Mouse (Mus musculus) lung, postnatal 14 days (tissue): Measurements from ENCODE around the gene Nop2.

Source experiments
- DNase-seq: peaks from one replicate; pipeline ENCODE4 v3.0.0; 2021

Nop2 gene

DNA sequence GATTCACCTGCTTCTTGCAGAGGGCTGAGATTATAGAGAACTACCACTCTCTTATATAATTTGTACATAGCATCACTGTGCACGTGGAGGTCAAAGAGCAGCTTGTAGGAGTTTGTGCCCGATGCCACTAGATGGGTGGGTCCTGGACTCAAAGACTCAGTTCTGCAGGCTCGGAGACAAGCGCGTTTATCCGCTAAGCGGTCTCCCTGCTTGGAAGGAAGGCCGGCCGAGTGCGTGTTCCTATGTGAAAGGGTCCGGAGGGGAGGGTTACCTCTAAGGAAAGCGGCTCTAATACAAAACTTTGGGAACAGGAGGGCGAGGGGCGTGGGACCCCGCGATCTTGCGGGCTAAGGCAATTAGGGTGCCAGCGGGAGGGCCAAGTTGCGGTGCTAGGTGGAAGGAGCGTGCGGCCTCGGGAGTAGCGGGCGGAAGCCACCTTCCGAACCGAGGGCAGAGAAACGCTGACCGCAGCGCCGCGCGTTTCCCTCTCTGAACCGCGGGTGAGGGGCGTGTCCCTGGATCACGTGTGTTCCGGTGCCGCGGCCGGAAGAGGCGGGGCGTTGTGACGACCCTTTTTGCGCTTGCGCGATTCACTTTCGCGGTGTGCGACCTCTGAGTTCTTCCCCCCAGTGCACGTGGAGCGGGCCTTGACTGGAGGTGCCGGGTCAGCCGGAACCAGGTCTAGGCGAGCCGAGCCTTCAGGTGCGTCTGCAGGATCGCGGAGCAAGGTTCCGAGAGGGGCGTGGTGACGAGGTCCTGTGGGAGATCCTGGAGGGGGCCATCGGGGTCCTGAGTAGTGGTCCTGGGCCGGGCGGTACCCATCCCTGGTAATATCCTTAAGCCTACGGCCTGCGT, at the start of gene Nop2:
Gene Nop2, plus strand, starts transcription at position 608 of the 855 bp plus-strand sequence.
- peak; percentile 88 for DNase-seq

DNA sequence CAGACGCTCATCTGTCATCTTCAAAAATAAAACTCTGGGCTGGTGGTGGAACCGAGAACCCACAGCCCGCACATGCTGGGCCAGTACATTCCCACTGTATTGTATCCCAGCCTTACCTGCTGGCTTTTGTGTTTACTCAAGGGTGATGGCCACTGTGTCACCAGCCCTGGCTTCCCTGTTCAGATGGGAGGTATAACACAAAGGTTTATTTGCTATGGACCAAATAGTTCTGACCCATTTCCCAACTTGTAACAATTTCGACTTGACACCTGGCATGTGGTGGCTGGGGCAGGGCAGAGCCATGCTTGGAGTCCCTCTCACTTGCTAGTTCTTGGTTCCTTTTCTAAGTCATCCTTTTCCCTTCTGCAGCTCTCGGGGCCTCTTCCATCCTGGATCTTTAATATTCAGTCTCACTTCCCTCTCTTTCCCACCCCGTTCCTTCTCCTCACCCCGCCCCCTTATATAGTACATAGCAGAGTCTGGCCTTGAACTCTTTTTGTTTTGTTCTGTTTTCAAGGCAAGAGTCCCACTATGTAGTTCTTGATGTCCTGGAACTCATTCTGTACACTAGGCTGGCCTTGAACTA, 48.8 kb upstream of the Nop2 start:
- no peak for DNase-seq

DNA sequence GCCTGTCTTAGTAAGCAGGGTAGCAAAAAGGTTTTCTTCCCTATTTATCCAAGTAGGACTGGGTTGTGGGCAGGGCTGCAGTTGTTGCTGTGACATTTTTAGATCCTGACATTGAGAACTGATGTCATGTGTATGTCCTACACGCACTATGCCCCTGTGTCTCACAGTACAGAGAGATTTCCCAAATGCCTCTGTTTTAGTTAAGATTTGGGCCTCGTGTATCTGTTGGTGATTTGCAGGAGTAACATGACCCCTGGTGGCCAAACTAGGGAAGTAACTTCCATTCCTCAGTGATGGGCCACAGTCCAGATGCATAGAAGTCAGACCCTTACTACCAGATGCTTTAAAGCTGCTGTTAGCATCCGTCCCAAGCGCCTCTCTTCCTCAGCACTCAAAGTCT, 47.3 kb upstream of the Nop2 start:
- DNase-seq, result peak; percentile 67

DNA sequence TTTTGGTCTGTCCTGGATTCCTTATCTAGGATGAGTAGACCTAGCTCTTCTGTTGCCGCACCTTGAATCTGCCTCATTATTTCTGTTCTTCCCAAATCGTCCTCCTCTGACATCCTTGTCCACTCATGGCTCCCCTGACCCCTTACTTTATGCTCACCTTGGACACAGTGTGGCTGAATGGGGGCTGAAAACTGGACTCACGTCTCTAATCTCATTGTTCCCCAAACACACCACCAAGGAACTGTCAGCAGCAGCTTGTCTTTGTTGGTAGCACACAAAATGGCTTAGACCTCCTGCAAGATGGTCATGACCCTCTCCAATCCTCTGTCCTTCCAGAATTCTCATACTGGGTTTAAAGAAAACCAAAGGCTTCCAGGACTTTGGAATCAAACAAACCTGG, 43.8 kb upstream of the Nop2 start:
- DNase-seq, result no peak

DNA sequence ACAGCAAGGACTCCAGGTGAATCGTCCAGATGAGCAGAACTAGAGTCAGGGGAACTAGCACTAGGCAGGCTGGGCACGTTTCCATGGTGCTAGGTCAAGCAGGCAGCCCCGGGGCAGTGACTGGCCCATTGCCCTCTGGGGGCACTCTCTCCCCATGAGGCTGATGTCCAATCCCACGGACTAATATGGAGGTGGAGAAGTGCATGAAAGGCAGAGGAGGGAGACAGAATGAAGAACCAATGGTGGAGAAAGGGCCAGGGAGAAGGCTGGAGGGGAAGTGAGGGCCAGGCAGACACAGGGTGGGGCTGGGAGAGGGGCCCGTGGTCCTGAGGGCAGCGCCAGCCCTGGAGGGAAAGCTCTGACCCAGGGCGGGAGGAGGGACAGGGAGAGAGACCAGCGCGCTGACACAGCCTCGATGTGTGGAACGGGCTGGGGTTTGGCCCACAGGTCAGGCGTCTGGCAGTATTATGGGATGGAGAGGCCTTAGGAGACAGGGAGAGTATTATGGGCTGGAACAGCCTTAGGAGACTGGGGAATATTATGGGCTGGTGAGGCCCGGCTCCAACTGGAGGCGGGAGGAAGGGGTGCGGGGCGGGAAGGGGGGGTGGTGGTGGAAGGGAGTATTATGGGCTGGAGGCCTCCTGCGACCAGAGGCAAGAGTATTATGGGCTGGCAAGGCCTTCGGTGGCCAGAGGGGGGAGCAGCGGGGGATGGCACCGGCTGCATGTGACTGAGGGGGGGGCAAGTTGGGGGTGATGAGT, 43.0 kb upstream of the Nop2 start:
- peak; percentile 76 for DNase-seq

DNA sequence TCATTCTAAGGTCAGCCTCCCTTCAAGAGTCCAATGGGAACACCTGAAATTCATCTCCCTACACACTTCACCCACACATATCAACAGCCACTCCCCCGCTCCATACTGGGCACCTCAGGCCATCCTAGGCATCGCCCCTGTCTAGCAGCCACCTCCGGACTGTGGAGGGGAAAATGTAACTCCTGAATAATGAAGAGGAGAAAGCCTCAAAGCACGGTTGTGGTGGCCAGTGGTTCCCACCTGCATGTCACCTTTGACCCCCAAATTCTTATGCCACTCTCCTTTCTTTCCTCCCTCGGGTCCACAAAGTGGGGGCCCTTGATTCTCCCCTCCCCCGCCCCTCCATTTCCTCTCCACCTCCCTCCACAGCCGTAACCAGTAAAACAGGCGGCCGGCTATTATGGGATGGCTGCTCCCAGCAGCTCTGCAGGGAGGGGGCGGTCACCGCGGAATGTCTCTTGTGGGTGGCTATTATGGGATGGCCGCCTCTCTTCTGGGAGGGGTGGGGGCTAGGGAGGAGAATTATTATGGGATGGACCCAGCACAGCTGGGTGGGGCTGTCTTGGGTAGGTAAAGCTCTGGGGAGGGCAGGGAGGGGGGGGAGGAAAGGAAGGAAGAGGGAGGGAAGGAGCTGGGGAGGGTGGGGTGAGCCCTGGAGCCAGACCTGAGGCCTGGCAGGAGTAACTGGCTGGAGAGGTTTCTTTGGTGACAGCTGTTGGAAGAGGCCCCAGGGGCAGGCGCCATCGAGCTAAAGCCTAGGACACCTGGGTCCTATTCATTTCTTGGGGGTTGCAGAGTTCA, 42.0 kb upstream of the Nop2 start:
- peak; percentile 80 for DNase-seq

DNA sequence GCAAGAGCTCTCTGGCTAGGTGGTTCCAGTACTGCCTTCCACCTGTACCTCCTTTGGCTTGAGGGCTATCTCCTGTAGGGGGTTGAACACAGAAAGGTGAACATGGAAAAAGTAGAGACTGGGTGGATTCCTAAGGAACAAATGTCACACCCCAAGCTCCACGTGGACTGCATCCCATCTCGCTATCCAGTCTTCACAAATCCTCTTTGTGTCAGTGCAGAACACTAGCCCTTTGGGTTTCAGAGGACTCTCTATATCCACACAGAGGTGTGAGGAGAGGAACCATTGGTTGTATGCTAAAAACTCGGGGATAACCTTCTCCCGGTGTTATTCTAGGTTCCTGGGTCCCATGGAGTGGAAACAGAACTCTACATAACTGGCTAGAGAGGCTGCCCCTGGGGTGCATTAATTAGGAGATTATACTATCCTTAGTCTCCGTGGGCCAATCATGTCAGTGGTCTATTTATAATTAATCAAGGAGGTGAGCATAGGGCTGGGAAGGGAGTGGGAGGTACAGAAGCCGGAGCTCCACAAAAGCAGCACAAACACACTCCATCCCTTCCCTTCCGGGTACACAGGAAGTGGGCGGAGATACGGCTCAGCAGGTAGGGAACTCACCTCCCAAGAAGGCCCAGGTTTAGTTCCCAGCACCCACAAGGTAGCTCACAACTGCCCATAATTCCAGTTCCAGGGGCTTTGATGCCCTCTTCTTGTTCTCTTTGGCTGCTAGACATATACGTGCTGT, 41.2 kb upstream of the Nop2 start:
- DNase-seq, result no peak

DNA sequence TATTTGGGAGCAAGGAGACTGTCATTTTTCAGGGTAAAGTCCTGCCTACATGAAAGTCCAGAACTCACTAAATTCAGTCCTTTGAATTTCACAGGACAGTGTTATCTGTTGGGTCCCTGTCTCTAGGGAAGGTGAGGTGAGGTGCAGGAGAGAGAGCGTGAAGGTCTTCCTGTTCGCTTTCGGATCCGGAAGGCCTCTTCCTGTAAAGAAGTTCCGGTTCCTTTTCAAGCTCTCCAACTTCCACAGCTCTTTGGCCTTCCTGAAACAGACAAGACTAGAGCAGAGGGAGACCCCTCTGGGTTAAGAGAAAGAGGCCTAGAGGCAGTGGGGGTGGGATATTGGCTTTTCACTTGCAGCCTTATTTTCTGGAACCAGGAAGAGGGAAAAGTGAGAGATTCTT, 39.3 kb upstream of the Nop2 start:
- no peak for DNase-seq

DNA sequence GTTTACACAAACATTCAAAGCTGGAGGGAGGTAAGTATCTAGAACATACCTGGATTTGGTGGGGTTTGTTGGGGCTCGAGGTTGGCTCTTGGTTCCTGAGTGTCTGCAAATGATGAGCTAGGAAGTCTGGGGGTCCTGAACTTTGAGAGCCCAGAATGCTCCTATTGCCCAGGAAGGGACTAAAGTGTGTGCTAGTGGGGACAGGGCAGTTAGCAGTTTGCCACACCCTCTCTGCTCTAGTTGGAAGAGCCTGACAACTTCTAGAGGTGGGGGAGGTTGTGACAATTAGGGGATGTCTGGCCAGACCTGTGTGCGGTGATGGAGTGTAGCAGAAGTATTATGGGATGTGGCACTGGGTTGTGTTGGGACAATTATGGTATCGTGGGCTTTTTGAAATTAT, 36.9 kb upstream of the Nop2 start:
- no peak for DNase-seq

DNA sequence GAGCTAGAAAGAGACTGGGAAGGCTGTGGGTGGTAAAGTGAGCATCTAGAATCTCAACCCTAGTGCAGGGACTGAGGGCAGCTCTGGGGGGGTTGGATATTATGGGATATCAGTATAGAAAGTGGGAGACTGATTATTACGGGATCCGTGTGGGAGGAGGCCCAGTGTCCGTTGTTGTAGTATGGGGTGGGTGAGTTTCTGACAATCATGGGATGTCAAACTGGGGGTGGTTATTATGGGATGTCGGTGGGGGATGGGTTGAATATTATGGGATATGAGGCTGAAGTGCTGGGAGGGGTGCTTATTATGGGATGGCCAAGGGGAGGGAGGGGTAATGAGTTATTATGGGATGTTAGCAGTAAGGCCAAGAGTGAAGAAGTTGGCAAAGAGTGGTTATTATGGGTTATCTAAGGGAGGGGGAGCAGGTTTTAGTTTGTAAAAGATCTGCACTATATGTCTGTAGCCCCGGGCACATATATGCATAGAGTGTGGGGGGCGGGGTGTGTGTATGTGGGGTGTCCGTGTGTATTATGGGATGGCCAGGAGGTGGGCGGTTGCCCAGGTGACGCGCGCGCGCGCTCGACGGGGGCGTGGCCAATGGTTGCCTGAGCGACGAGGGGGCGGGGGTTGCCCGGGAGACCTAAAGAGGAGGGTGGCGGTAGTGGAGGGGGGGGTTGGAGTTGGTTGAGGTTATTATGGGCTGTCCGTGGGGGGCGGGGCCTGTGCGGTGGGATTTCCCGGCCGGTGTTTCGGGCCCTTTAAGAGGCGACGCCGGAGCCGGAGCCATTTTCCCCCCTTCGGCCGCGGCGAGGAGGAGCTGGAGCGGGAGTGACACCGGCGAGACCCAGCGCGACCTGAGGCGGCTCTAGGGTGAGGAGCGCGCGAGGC, 36.1 kb upstream of the Nop2 start, which contains the start of gene Chd4:
Gene Chd4, plus strand, starts transcription at position 591 of the 888 bp plus-strand sequence.
- DNase-seq, result peak; percentile 95

DNA sequence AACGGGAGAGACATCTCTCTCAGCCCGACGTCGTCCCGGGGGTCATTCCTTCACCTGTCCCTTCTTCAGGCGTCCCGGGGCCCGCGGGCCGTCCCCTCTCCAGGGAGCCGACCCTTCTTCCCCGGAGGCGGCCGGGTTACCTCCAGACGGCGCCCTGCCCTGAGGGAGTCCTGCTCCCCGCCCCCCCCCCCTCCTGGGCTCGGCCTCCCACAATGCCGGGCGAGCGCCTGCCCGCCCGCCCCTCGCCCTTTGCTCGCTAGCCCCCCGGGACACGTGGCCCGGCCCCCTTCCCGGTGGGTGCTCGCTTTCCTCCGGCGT, 35.5 kb upstream of the Nop2 start:
- no peak for DNase-seq

DNA sequence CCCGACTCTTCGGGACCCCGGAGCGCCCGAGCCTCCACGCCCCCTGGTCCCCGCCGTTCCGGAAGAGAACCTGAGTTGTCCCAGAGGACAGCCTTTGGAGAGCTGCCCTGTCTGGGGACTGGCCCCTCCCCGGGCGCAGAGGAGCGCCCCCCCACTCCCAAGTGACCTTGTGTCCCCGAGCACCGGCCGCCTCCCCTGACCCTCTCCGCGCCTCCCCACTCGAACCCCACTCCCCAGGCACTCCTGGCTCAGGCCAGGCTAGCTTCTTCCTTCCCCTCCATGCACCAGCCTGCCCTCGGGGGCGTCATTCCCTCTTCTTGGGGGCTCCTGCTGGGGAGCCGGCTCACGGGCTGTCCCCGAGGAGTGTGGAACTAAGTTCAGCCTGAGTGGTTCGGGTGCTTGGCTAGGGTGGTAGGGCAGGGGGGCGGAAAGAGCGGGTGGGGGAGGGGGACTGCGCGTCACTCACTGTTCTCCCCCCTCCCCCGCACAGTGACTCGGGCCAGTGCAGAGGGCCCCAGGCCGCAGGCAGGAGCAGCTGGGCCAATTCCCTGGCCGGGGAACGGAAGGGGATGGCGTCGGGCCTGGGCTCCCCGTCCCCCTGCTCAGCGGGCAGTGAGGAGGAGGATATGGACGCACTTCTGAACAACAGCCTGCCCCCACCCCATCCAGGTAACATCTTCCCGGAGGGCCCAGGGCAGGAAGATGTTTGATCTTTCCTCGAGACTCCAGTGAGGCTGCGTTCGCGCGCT, 34.9 kb upstream of the Nop2 start:
- peak; percentile 68 for DNase-seq

DNA sequence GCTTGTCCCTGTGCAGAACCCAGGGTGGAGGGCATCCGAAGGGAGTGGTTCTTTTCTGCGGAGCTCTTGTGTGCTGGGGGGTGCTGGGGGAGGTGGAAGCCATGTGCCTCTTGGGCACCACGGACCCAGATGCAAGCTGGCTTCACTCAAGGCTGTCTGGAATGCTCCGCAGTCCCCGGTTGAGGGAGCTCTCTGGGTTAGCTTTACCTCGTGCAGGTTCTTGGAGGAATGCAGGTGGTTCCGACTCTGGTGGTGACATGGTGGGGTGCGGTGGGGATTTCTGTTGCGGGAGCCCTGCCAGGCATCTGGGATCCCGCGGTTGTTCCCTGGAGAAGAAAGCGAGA, 34.4 kb upstream of the Nop2 start:
- DNase-seq, result peak; percentile 30

DNA sequence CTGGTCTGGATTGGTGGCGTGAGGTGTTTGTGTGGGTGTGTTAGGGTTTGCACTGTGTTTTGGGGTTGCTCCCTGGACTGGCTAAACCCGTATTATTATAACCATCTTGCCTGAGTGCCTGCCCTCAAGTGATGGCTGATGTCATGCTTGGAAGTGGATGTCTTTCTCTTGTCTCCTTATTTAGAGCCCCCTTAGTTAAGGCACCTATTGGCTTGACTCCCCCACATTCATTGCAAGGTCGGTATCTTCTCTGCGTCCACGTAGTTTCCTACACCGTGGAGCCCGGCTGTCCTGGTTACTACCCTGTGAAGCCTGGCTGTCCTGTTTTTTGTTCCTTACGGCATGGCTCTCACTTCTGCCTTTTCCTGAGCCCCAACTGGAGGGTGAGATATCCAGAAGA, 33.8 kb upstream of the Nop2 start:
- no peak for DNase-seq

DNA sequence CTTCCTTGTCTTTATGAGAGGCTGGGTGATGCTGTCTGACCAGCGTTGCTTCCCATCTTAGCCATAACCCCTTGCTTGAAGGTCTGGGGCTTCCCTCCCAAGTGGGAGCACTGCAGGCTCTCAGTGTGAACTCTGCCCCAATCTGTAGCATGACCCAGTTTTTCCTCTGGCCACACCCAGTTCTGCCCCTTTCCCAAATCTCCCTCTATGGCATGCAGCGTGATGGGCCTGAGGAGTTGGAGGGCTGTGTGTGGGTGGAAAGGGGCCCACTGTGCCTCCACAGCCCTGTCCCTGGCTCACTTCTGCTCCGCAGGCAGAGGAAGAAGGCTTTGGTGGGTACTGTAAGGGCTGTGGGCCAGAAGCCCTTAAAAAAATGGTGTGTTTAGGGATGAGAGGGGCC, 33.2 kb upstream of the Nop2 start:
- DNase-seq, result no peak

DNA sequence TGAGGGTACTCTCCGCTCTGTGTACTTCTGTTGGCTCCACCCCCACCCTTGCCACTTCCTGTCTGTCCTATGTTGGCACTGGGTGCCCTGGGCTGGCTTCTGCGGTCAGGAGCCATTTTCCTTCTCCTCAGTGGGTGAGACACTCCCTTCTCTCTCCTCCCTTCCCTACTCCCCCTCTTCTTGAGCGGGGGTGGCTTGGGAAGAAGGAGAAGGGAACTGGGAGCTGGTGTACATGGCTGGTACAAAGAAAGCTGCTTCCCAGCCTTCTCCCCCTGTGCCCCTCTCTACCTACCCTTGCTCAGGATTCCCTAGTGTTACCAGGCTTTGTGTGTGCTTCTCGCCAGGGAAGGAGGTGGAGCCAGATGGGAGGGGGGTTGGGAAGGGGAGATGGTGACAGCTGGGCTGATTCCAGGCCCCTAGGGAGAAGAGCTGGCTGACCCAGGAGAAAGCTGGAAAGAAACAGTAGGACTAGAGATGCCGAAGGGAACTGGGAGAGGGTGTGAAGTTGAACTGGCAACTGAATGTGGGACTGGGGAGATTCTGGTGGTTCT, 32.2 kb upstream of the Nop2 start:
- peak; percentile 54 for DNase-seq

DNA sequence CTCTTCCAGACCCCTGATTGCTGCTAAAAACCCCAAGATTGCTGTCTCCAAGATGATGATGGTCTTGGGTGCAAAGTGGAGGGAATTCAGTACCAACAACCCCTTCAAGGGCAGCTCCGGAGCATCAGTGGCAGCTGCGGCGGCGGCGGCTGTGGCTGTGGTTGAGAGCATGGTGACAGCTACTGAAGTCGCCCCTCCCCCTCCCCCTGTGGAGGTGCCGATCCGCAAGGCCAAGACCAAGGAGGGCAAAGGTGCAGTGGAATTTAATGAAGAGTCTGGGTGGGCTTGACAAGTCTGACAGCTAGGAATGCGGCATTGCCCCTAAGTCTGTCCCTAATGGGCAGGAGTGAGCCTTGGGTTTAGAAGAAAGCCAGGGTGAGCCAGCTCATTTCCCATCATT, 30.3 kb upstream of the Nop2 start:
- no peak for DNase-seq

DNA sequence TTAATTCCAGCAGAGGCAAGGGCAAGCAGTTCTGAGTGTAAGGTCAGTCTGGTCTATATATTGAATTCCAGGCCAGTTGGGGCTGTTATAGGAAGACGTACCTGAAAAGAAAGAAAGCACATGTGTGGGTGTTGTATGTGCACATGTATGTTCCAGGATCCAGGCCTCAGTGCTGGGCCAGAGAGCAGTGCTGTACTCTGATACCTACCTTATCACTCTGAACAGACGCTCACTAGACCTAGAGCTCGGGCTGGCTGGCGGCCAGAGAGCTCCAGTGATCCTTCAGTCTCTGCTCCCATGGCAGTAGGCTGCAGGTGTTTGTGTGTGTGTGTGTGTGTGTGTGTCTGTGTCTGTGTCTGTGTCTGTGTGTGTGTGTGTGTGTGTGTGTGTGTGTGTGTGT, 27.5 kb upstream of the Nop2 start:
- no peak for DNase-seq

DNA sequence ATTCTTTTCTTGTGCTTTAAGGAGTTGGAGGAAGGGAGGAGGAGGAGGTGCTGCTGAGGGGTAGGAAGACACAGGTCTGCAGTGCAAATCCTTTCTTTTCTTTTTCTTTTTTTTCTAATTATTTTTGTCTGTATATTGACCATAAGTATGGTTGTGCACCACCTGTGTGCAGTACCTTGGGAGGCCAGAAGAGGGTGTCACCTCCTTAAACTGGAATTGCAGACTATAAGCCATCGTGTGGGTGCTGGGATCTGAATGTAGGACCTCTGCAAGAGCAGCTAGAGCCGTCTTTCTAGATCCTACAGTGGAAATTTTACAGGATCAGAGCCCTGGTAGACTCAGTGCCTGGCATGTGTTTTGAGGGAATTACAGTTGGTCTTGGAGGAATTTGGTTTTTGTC, 24.0 kb upstream of the Nop2 start:
- DNase-seq, result no peak

DNA sequence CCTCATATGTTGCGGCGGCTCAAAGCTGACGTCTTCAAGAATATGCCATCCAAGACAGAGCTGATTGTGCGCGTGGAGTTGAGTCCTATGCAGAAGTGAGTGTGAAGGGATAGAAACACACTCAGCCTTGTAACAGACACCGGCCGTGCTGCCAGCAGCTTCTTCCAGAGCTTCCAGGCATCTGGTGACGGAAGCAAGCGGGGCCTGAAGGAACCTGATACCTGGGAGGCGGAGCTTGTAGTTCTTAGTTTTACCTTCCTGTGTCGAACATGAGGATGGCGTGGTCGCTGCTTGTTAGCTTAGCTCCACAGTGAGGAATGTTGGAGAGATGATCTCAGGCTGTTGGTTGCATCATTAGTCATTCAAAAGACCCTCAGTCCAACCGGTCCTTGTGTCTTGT, 22.3 kb upstream of the Nop2 start:
- no peak for DNase-seq
